Mouse (Mus musculus) kidney, postnatal 0 days (tissue): ENCODE measurements at regions not wholly inside any gene's neighbourhood (a gene's known extent, or its start where the extent isn't known, plus 50 kb on each side); places are given as distances from the start of the nearest gene placed in this dataset.

Experiments used
- ATAC-seq: fragments of 200-750 bp; cut with Nextera tagmentation; replicated peaks from 2 replicates; pipeline ENCODE4 v1.8.0; 2017; ENCODE audit warnings: low read depth, moderate number of reproducible peaks, moderate TSS enrichment, moderate library complexity; ENCODE audit not compliant: low FRiP score
- DNase-seq: peaks from one replicate; pipeline ENCODE4 v3.0.0-alpha.2; 2016; ENCODE audit warnings: low spot score
- H3K27ac ChIP-seq: fragments of 300-500 bp; sonication (generic); 2 replicates; pipeline ENCODE4 v1.5.1; 2014; ENCODE audit warnings: mild to moderate bottlenecking
- H3K27me3 ChIP-seq: fragments of 300-500 bp; sonication (generic); 2 replicates; pipeline ENCODE4 v1.6.1; 2014; ENCODE audit warnings: low read length, mixed read lengths; ENCODE audit not compliant: insufficient read depth
- H3K36me3 ChIP-seq: fragments of 300-500 bp; sonication (generic); 2 replicates; pipeline ENCODE4 v1.6.1; 2014; ENCODE audit warnings: low read length, mixed read lengths; ENCODE audit not compliant: insufficient read depth
- H3K4me1 ChIP-seq: fragments of 300-500 bp; sonication (generic); replicated peaks from 2 replicates; pipeline ENCODE4 v1.6.1; 2014; ENCODE audit warnings: antibody characterized with exemption, low read length, mixed read lengths; ENCODE audit not compliant: insufficient read depth
- H3K4me2 ChIP-seq: fragments of 300-500 bp; sonication (generic); 2 replicates; pipeline ENCODE4 v1.6.1; 2014; ENCODE audit warnings: mild to moderate bottlenecking, low read length, moderate library complexity, mixed read lengths
- H3K4me3 ChIP-seq: fragments of 300-500 bp; sonication (generic); replicated peaks from 2 replicates; pipeline ENCODE4 v1.5.1; 2014; ENCODE audit warnings: low read depth, low read length
- H3K9ac ChIP-seq: fragments of 300-500 bp; sonication (generic); 2 replicates; pipeline ENCODE4 v1.6.1; 2014; ENCODE audit warnings: low read depth, low read length
- H3K9me3 ChIP-seq: fragments of 300-500 bp; sonication (generic); replicated peaks from 2 replicates; pipeline ENCODE4 v1.6.1; 2016; ENCODE audit warnings: low read length, inconsistent platforms, mixed read lengths
- CTCF ChIP-seq: IDR thresholded peaks from 2 replicates; pipeline ENCODE4 v1.5.1; 2016; ENCODE audit warnings: antibody characterized with exemption, low read depth, mild to moderate bottlenecking, moderate library complexity
- WGBS: fragments of 180-500 bp; shearing (Covaris S2); extraction: QIAGEN DNeasy Blood & Tissue Kit; methylation state at CpG from one replicate; pipeline ENCODE4 v1.1.7; 2014; 5-methylcytosine and 5-hydroxymethylcytosine counted together

GRCm38 (mm10) chr13:25958592-25958991, 688.3 kb upstream of the Nrsn1 start:
- H3K9ac ChIP-seq = no peak overlapping the region
- H3K27me3 ChIP-seq = no peaks in the 10 kb centered on the region
- DNase-seq (no peak), ATAC-seq (no peak)
- no peaks in the 10 kb centered on the region for H3K4me1 ChIP-seq
- H3K4me3 ChIP-seq = no peak overlapping the region
- H3K27ac ChIP-seq = no peak overlapping the region
- no peak overlapping the region for H3K4me2 ChIP-seq
- no peaks in the 10 kb centered on the region for H3K9me3 ChIP-seq
- no peaks in the 10 kb centered on the region for H3K36me3 ChIP-seq
- no peak for TF ChIP-seq CTCF

DNA sequence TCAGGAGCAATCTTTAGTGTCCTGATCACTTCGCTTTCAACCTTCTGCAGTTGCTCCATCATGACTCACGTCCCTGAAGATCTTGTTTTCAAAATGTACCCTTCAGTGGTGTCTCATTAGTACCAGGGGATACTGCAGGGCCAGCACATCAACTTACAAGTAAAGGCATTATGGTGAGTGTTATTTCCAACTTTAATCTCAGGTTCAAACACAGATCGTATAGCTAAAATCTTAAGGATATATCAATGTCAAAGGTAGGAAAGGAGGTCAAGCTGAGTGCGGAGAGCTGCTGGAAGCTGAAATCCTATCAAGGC, 687.8 kb upstream of the Nrsn1 start:
- Histone ChIP-seq H3K4me1 (no peaks in the 10 kb centered on the region), H3K9ac (no peak overlapping the region), H3K4me3 (no peak overlapping the region), H3K36me3 (no peaks in the 10 kb centered on the region), H3K9me3 (no peaks in the 10 kb centered on the region), H3K4me2 (no peak overlapping the region), H3K27me3 (no peaks in the 10 kb centered on the region), H3K27ac (no peak overlapping the region)
- 58% methylated on average over 4 of the region's 4 CpGs for WGBS
- ATAC-seq (no peak), DNase-seq (no peak)
- TF ChIP-seq CTCF = no peak

DNA sequence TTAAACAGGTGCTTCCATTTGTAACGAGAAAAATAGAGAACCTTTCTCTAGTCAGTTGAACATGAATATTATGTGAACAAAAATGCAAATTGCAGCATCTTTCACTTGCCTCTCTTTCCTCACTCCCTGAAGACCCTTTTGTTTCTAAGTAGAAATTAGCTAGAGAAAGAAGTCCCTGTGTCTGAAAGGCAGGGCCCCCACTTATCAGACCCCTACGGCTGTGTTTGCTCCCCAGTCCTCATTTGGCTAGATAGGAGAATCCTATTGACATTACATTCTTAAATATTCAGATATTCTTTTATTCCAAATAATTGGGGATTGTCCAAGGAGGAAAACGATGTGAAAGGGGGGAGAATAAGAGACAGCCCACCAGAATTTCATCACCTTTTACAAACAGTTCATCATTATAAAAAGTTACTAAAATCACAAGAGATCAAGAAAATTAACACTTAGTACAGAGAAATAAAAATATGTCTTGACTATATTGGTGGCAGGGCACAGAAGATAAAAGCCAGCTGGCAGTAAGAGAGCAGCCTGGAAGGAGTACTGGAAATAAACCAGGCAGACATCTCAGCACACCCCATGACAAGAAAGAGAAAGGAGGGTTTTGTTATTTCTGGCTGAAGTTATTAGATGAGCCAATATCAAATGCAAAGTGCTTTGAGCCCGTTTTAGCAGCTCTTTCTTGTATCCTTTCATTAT, 687.3 kb upstream of the Nrsn1 start:
- 65% methylated on average over 4 of the region's 4 CpGs for WGBS
- ATAC-seq (no peak), DNase-seq (no peak)
- H3K36me3 ChIP-seq = no peaks in the 10 kb centered on the region
- H3K4me1 ChIP-seq = no peaks in the 10 kb centered on the region
- H3K4me3 ChIP-seq = no peak overlapping the region
- H3K9me3 ChIP-seq = no peaks in the 10 kb centered on the region
- no peak overlapping the region for H3K27ac ChIP-seq
- no peak for TF ChIP-seq CTCF
- H3K9ac ChIP-seq = no peak overlapping the region
- no peaks in the 10 kb centered on the region for H3K27me3 ChIP-seq
- H3K4me2 ChIP-seq = no peak overlapping the region

GRCm38 (mm10) chr13:25937631-25938030, 667.3 kb upstream of the Nrsn1 start:
- H3K9ac ChIP-seq = no peak overlapping the region
- H3K4me2 ChIP-seq = no peak overlapping the region
- no peaks in the 10 kb centered on the region for H3K4me1 ChIP-seq
- H3K27me3 ChIP-seq = no peaks in the 10 kb centered on the region
- no peak for DNase-seq
- H3K4me3 ChIP-seq = no peak overlapping the region
- no peak for TF ChIP-seq CTCF
- WGBS = 84% methylated on average over 1 of the region's 1 CpGs
- H3K36me3 ChIP-seq = no peaks in the 10 kb centered on the region
- ATAC-seq = no peak
- H3K9me3 ChIP-seq = no peaks in the 10 kb centered on the region
- H3K27ac ChIP-seq = no peak overlapping the region

- Histone ChIP-seq H3K9me3 (no peaks in the 10 kb centered on the region), H3K9ac (no peak overlapping the region), H3K4me3 (no peak overlapping the region), H3K36me3 (no peaks in the 10 kb centered on the region), H3K4me1 (no peaks in the 10 kb centered on the region), H3K27ac (no peak overlapping the region), H3K27me3 (no peaks in the 10 kb centered on the region), H3K4me2 (no peak overlapping the region)
- DNase-seq = peak; percentile 59
- 26% methylated on average over 3 of the region's 3 CpGs for WGBS
- no peak for ATAC-seq
- TF ChIP-seq CTCF = no peak
These were observed 663.5 kb upstream of the Nrsn1 start for GRCm38 (mm10) chr13:25933783-25934182.

DNA sequence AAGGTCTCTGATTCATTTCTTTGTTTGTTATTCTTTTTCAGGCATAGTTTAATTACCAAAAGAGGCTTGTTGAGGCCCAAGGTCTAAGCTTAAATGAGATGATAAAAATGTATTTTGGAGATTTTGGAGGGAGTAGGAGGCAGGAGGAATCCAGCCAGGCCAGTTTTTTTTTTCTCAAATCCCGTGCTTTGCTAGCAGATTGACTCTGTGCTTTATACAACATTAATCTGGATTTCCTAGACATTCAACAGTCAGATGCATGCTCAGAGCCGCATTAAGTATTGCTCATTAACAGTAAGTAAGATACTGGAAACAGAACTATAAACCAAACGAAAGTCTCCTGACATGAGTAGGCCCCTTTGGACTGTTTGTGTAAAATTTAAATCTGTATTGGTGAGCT, 662.9 kb upstream of the Nrsn1 start:
- DNase-seq (peak; percentile 30), ATAC-seq (no peak)
- Histone ChIP-seq H3K9ac (no peak overlapping the region), H3K4me1 (no peaks in the 10 kb centered on the region), H3K27ac (no peak overlapping the region), H3K4me2 (no peak overlapping the region), H3K9me3 (no peaks in the 10 kb centered on the region), H3K36me3 (no peaks in the 10 kb centered on the region), H3K27me3 (no peaks in the 10 kb centered on the region), H3K4me3 (no peak overlapping the region)
- WGBS = 28% methylated on average over 3 of the region's 3 CpGs
- TF ChIP-seq CTCF = no peak

GRCm38 (mm10) chr13:25932810-25933209, 662.5 kb upstream of the Nrsn1 start:
- H3K9ac ChIP-seq = no peak overlapping the region
- no peaks in the 10 kb centered on the region for H3K9me3 ChIP-seq
- H3K27ac ChIP-seq = no peak overlapping the region
- H3K27me3 ChIP-seq = no peaks in the 10 kb centered on the region
- H3K4me2 ChIP-seq = no peak overlapping the region
- no peaks in the 10 kb centered on the region for H3K36me3 ChIP-seq
- 0% methylated on average over 1 of the region's 1 CpGs for WGBS
- DNase-seq (peak; percentile 93), ATAC-seq (no peak)
- TF ChIP-seq CTCF = peak; percentile 95
- H3K4me3 ChIP-seq = no peak overlapping the region
- H3K4me1 ChIP-seq = no peaks in the 10 kb centered on the region
